Mouse (Mus musculus) R1 (cell line): ENCODE results near the gene Pip5k1c.

ENCODE experiments used
- DNase-seq: peaks from one replicate; pipeline ENCODE4 v3.0.0-alpha.2; 2018; ENCODE audit warnings: low read depth, low spot score

Pip5k1c gene

GRCm38 (mm10) chr10:81302781-81303218 lies 10.0 kb downstream of the Pip5k1c start:
- DNase-seq: no peak

- no peak for DNase-seq
These were observed 10.5 kb downstream of the Pip5k1c start for GRCm38 (mm10) chr10:81303258-81303657.

- DNase-seq: no peak
These were observed 11.0 kb downstream of the Pip5k1c start for GRCm38 (mm10) chr10:81303761-81304160.

GRCm38 (mm10) chr10:81304597-81305238 lies 12.0 kb downstream of the Pip5k1c start:
- DNase-seq: peak; percentile 78

GRCm38 (mm10) chr10:81305663-81306062 lies 12.9 kb downstream of the Pip5k1c start:
- no peak for DNase-seq

GRCm38 (mm10) chr10:81306173-81306668 lies 13.5 kb downstream of the Pip5k1c start:
- DNase-seq: no peak

GRCm38 (mm10) chr10:81306837-81307682 lies 14.3 kb downstream of the Pip5k1c start:
- DNase-seq: peak; percentile 52

GRCm38 (mm10) chr10:81309571-81309970 lies 16.8 kb downstream of the Pip5k1c start:
- DNase-seq: no peak

GRCm38 (mm10) chr10:81313581-81313980 lies 20.8 kb downstream of the Pip5k1c start:
- DNase-seq: no peak

- peak; percentile 46 for DNase-seq
These were observed 21.4 kb downstream of the Pip5k1c start for GRCm38 (mm10) chr10:81314201-81314600.

- no peak for DNase-seq
These were observed 22.8 kb downstream of the Pip5k1c start for GRCm38 (mm10) chr10:81315587-81315986.

- DNase-seq: no peak
These were observed 23.7 kb downstream of the Pip5k1c start for GRCm38 (mm10) chr10:81316338-81317060.

- peak; percentile 94 for DNase-seq
These were observed 24.5 kb downstream of the Pip5k1c start for GRCm38 (mm10) chr10:81317273-81317672.

- DNase-seq: no peak
These were observed 26.0 kb downstream of the Pip5k1c start for GRCm38 (mm10) chr10:81318589-81319329.

GRCm38 (mm10) chr10:81319330-81319699 lies 26.6 kb downstream of the Pip5k1c start:
- DNase-seq: no peak

- DNase-seq: peak; percentile 100
These were observed 27.2 kb downstream of the Pip5k1c start for GRCm38 (mm10) chr10:81319741-81320549.

- DNase-seq: peak; percentile 100
These were observed 28.0 kb downstream of the Pip5k1c start, which contains the start of gene Cactin for GRCm38 (mm10) chr10:81320550-81321347. Cactin (plus strand) TSS chr10:81321103.

GRCm38 (mm10) chr10:81321436-81321835 lies 28.7 kb downstream of the Pip5k1c start:
- no peak for DNase-seq

- DNase-seq: no peak
These were observed 29.7 kb downstream of the Pip5k1c start for GRCm38 (mm10) chr10:81322444-81322843.
